Mouse (Mus musculus): Measurements from ENCODE around the gene Trappc6b.

DNA sequence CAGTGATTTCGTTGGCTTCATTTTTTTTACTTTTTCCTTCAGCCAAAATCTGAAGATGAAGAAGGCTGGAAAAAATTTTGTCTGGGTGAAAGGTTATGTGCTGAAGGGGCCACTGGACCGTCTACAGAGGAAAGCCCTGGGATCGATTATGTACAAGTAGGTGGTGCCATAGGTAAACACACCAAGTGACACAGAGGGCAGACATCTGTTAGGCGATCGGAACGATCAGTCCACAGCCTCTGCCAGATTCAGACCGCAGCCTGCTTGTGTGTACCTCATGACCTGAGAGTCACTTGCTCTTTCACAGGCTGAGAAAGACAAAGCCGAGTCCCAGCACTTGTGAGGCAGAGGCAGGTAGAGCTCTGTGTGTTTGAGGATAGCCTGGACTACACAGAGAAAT, 43.3 kb downstream of the Trappc6b start:
- no peak for TF ChIP-seq CTCF (IDR thresholded peaks at IDR 0.05 in 2 of 3, conservative IDR thresholded peaks at IDR 0.05 in 1 of 3; ENCODE audit: control insufficient read depth in 1 of 3, insufficient read depth in 1 of 3, low read depth in 2 of 3, low read length in 3 of 3, poor library complexity in 1 of 3, severe bottlenecking in 1 of 3)
- TF ChIP-seq GATA1 (IDR thresholded peaks at IDR 0.05; ENCODE audit: low read depth, low read length): no peak
- no peak for TF ChIP-seq NELFE (IDR thresholded peaks at IDR 0.05; ENCODE audit: low read depth, low read length)
- no peak for TF ChIP-seq EP300 (IDR thresholded peaks at IDR 0.05; ENCODE audit: low read depth in 1 of 2, low read length in 2 of 2)
